Mouse (Mus musculus) hindbrain, embryonic 12.5 days (tissue): ENCODE data around the gene Dhrs9. TPM values are rescaled to one million over a fixed set of nuclear protein-coding genes. Genes with fewer than 3 reads are reported as not detected.

Experiments
- ATAC-seq: fragments of 200-750 bp; cut with Nextera tagmentation; 2 replicates; pipeline ENCODE4 v1.8.0; 2017; ENCODE audit warnings: moderate TSS enrichment; ENCODE audit not compliant: low FRiP score
- H3K27ac ChIP-seq: fragments of 300-500 bp; sonication (generic); 2 replicates; pipeline ENCODE4 v1.5.1; 2016; ENCODE audit warnings: mild to moderate bottlenecking
- H3K27me3 ChIP-seq: fragments of 300-500 bp; sonication (generic); 2 replicates; pipeline ENCODE4 v1.6.1; 2016; ENCODE audit warnings: mild to moderate bottlenecking
- H3K36me3 ChIP-seq: fragments of 300-500 bp; sonication (generic); 2 replicates; pipeline ENCODE4 v1.6.1; 2016; ENCODE audit warnings: mild to moderate bottlenecking
- H3K4me1 ChIP-seq: fragments of 300-500 bp; sonication (generic); 2 replicates; pipeline ENCODE4 v1.6.1; 2016
- H3K4me2 ChIP-seq: fragments of 300-500 bp; sonication (generic); replicated peaks from 2 replicates; pipeline ENCODE4 v1.6.1; 2016; ENCODE audit warnings: mild to moderate bottlenecking
- H3K4me3 ChIP-seq: fragments of 300-500 bp; sonication (generic); 2 replicates; pipeline ENCODE4 v1.5.1; 2016; ENCODE audit warnings: mild to moderate bottlenecking
- H3K9ac ChIP-seq: fragments of 300-500 bp; sonication (generic); 2 replicates; pipeline ENCODE4 v1.6.1; 2016; ENCODE audit warnings: mild to moderate bottlenecking, moderate library complexity
- H3K9me3 ChIP-seq: fragments of 300-500 bp; sonication (generic); replicated peaks from 2 replicates; pipeline ENCODE4 v1.6.1; 2016; ENCODE audit warnings: mild to moderate bottlenecking
- WGBS: fragments of 180-500 bp; shearing (Covaris S2); methylation state at CpG from one replicate; pipeline ENCODE4 v1.1.7; 2016; 5-methylcytosine and 5-hydroxymethylcytosine counted together
- polyA plus RNA-seq: library from polyadenylated mRNA; unstranded; fragments of >200 nt; fragmentation: Nextera tagmentation; extraction: Ambion mirVana; gene quantifications from 2 replicates; pipeline ENCODE4 v1.2.1, GENCODE M21; 2016

Dhrs9 gene
- polyA plus RNA-seq, 1 experiment from 2014 or later, result not detected

DNA sequence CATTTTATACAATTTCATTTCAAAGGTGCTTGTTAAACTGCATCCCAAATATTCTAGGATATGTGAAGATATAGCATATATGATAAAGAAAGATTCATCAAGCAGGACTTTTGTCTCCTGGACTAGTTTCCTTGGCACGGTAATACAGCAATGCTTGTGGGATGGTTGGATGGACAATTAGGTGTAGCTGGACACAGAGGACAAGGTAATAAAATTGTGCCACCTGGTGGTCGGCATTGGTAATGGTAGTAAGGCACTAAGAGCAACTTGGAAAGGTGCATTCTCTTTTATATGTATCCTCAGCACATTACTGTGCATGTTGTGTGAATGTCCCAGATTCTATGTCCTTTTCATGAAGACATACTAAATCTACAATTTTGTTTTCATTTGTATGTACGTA, 47.9 kb downstream of the Dhrs9 start:
- WGBS, result 35% methylated on average over 3 of the region's 3 CpGs

DNA sequence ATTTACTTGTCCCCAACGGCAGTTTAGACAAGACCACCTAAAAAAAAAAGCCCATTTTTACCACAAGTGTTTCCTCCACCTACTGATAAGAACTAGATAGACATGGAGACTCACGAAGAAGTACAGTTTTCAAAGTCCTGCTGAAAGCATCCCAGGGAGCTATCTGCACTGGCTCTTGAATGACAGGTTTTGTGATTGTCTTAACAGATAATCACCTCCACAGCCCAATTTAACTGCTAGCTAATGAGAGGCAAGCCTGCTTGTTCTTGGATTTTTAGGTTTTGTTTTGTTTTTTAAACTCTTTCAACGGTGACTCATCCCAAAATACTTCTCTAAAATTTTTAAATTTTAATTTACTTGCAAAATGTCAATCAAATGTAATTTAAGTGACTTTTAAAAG, 61.4 kb downstream of the Dhrs9 start:
- Histone ChIP-seq H3K27me3 (no peaks in the 10 kb centered on the region), H3K9ac (no peak overlapping the region), H3K4me1 (no peaks in the 10 kb centered on the region), H3K4me2 (no peak overlapping the region), H3K27ac (no peak overlapping the region), H3K36me3 (no peaks in the 10 kb centered on the region), H3K9me3 (no peaks in the 10 kb centered on the region), H3K4me3 (no peak overlapping the region)
- no peak for ATAC-seq
- 79% methylated on average over 3 of the region's 3 CpGs for WGBS

More for the DNA sequence above, 47.9 kb downstream of the Dhrs9 start:
- H3K27ac ChIP-seq, result no peak overlapping the region
- H3K27me3 ChIP-seq, result no peaks in the 10 kb centered on the region
- H3K4me2 ChIP-seq, result no peak overlapping the region
- no peaks in the 10 kb centered on the region for H3K4me1 ChIP-seq
- ATAC-seq, result no peak
- 0 out of 2 replicates have a peak, but pooled peaks cover 2% of the 10 kb centered on the region for H3K36me3 ChIP-seq
- no peaks in the 10 kb centered on the region for H3K9me3 ChIP-seq
- H3K9ac ChIP-seq, result no peak overlapping the region
- no peak overlapping the region for H3K4me3 ChIP-seq

DNA sequence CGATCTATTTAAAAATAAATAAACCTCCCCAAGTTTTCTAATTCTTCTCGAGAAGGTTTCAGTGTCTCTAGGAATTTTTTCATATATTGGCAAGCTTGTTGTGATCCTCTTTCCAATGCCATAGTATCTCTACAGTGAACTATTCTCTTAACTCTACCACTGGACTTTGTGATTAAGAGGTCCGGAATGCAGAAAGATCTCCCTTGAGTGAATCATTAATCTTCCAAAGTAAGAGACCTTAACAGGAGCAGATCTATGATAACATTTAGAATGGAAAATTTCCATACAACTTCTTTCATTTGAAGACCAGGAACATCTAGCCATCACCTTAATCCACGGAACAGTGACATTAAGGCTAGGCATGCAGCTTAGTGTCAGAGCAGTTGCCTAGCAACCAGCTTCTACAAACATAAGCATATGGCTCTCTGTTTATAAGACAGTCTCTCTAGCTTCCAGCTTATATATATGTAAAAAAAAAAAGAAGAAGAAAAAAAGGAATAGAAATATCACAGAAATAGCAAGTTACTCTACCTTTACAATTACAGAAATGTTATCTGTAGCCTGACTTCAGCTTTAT, 65.7 kb downstream of the Dhrs9 start:
- 76% methylated on average over 4 of the region's 4 CpGs for WGBS
- Histone ChIP-seq H3K4me1 (no peaks in the 10 kb centered on the region), H3K27me3 (no peaks in the 10 kb centered on the region), H3K9me3 (no peaks in the 10 kb centered on the region), H3K4me3 (no peak overlapping the region), H3K36me3 (no peaks in the 10 kb centered on the region), H3K9ac (no peak overlapping the region), H3K27ac (no peak overlapping the region), H3K4me2 (no peak overlapping the region)
- ATAC-seq, result no peak

DNA sequence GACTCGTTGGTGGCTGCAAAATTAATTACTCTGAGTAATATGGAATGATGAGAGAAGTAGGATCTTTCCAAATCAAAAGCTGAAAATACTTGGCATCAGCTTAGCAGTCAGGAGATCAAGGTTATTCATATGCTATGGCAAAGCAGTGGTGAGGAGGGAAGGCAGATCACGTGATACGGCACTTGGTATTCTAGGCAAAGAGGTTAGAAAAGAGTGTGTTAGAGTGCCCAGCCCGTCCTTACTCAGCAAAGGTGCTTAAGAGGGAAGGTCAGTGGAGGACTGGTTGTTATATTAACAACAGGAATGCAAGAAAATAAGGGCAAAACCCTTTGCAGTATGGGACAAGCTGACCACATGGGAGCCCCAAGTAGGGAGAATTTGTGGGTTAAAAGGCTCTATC, 68.3 kb downstream of the Dhrs9 start:
- Histone ChIP-seq H3K4me3 (no peak overlapping the region), H3K27ac (no peak overlapping the region), H3K9me3 (no peaks in the 10 kb centered on the region), H3K9ac (no peak overlapping the region), H3K4me2 (no peak overlapping the region), H3K27me3 (no peaks in the 10 kb centered on the region), H3K36me3 (no peaks in the 10 kb centered on the region), H3K4me1 (no peaks in the 10 kb centered on the region)
- ATAC-seq, result no peak
- WGBS, result 94% methylated on average over 4 of the region's 4 CpGs

GRCm38 (mm10) chr2:69451128-69451527, 70.9 kb downstream of the Dhrs9 start:
- no peak overlapping the region for H3K9ac ChIP-seq
- 91% methylated on average over 5 of the region's 5 CpGs for WGBS
- no peaks in the 10 kb centered on the region for H3K27me3 ChIP-seq
- no peak overlapping the region for H3K4me3 ChIP-seq
- H3K9me3 ChIP-seq, result no peaks in the 10 kb centered on the region
- H3K27ac ChIP-seq, result no peak overlapping the region
- H3K36me3 ChIP-seq, result no peaks in the 10 kb centered on the region
- no peak for ATAC-seq
- H3K4me1 ChIP-seq, result no peaks in the 10 kb centered on the region
- no peak overlapping the region for H3K4me2 ChIP-seq

Other genes starting within 250 kb of the Dhrs9 start
- gene Nostrin, start 244.6 kb upstream of the Dhrs9 start, polyA plus RNA-seq, result 0.72 and 0.91 TPM in 2 replicates
- gene Spc25, start 174.3 kb upstream of the Dhrs9 start, polyA plus RNA-seq, result 127 and 128 TPM in 2 replicates
- 0.19 TPM in 1 of 2 replicates, not detected in the other for gene G6pc2, start 169.4 kb upstream of the Dhrs9 start, polyA plus RNA-seq
- not detected in 2 replicates for gene Abcb11, start 37.8 kb upstream of the Dhrs9 start, polyA plus RNA-seq
- gene Lrp2, start 205.6 kb downstream of the Dhrs9 start, polyA plus RNA-seq, result 2.6 and 3.2 TPM in 2 replicates